ENCODE assay signal across 8 mouse cellular contexts in genomic region chr9:120918642-120919041, GRCm38 (mm10). TPM values are rescaled to one million over a fixed set of nuclear protein-coding genes. Genes with fewer than 3 reads are reported as not detected.
A peak's percentile ranks its signal among the peaks of the same experiment; 100 is the strongest.
DNase-seq lines count a peak whose midpoint lies in the region; ATAC-seq and TF ChIP-seq lines count a peak whose summit lies in the region.

No protein-coding gene starts in this region.

- H3K36me3 ChIP-seq in kidney, embryonic 14.5 days (ENCODE audit: control insufficient read depth, insufficient read depth, low read length), result no peaks in the 10 kb centered on the region
- no peaks in the 10 kb centered on the region for H3K36me3 ChIP-seq in lung, postnatal 0 days (ENCODE audit: insufficient read depth, low read length)

- TF ChIP-seq EP300 in lung, postnatal 0 days (IDR thresholded peaks at IDR 0.05), result no peak

- H3K4me1 ChIP-seq in kidney, embryonic 14.5 days (ENCODE audit: control insufficient read depth, insufficient read depth, low read length), result 0 out of 2 replicates have a peak, but pooled peaks cover 9% of the 10 kb centered on the region
- H3K4me1 ChIP-seq in lung, postnatal 0 days (ENCODE audit: insufficient read depth, low read depth, low read length), result peaks cover 8% of the 10 kb centered on the region; the same call in 1 of the 2 replicates

- 19% methylated on average over 6 of the region's 6 CpGs for WGBS in kidney, embryonic 14.5 days
- 14% methylated on average over 6 of the region's 6 CpGs for WGBS in lung, postnatal 0 days

- no peak overlapping the region for H3K4me2 ChIP-seq in kidney, embryonic 14.5 days (replicated peaks; ENCODE audit: low read depth, low read length)
- no peak overlapping the region for H3K4me2 ChIP-seq in lung, postnatal 0 days (replicated peaks; ENCODE audit: low read depth, low read length)

- peak; percentile 87 for ATAC-seq in kidney, embryonic 14.5 days (ENCODE audit: low FRiP score, low TSS enrichment)
- no peak for ATAC-seq in lung, postnatal 0 days

- DNase-seq in kidney, adult 11 months, result no peak
- peak; percentile 37 for DNase-seq in lung, postnatal 0 days (ENCODE audit: low spot score)
- DNase-seq in lung, postnatal 25 days (ENCODE audit: low spot score), result no peak
- DNase-seq in NIH3T3 (ENCODE audit: low read depth), result peak; percentile 54
- peak; percentile 34 for DNase-seq in right cerebral cortex, postnatal 14 days
- no peak for DNase-seq in embryo, embryonic 10.5 days (ENCODE audit: low spot score)
- no peak for DNase-seq in adrenal gland, adult 2 months

- H3K9me3 ChIP-seq in kidney, embryonic 14.5 days (ENCODE audit: control insufficient read depth, low read length), result no peaks in the 10 kb centered on the region
- no peaks in the 10 kb centered on the region for H3K9me3 ChIP-seq in lung, postnatal 0 days (ENCODE audit: low read length)

- no peak overlapping the region for H3K27ac ChIP-seq in kidney, embryonic 14.5 days (ENCODE audit: low read depth, low read length)
- peak overlapping the region; percentile 64 for H3K27ac ChIP-seq in lung, postnatal 0 days (ENCODE audit: low read length)

- H3K27me3 ChIP-seq in kidney, embryonic 14.5 days (ENCODE audit: control insufficient read depth, insufficient read depth, low read length), result no peaks in the 10 kb centered on the region
- H3K27me3 ChIP-seq in lung, postnatal 0 days (replicated peaks; ENCODE audit: insufficient read depth, low read length), result no peaks in the 10 kb centered on the region

- no peak overlapping the region for H3K9ac ChIP-seq in kidney, embryonic 14.5 days (ENCODE audit: low read depth, low read length)
- no peak overlapping the region for H3K9ac ChIP-seq in lung, postnatal 0 days (replicated peaks; ENCODE audit: low read depth)

- no peak for TF ChIP-seq CTCF in lung, postnatal 0 days (IDR thresholded peaks at IDR 0.05)

- no peak overlapping the region for H3K4me3 ChIP-seq in kidney, embryonic 14.5 days (ENCODE audit: low read length)
- H3K4me3 ChIP-seq in lung, postnatal 0 days (ENCODE audit: low read depth, low read length), result no peak overlapping the region

RNA-seq across cellular contexts. Expression of gene Ctnnb1, which starts 10.4 kb away (rescaled TPM):
- polyA plus RNA-seq in kidney, embryonic 14.5 days (2014; fragmentation: Nextera tagmentation; extraction: Ambion mirVana), result 479 and 740 TPM in 2 replicates
- polyA plus RNA-seq in lung, postnatal 0 days (2015; fragmentation: Nextera tagmentation; extraction: Ambion mirVana), result 383 and 452 TPM in 2 replicates
- 100 to 1,000 TPM; 723 to 888 TPM for total RNA-seq in adrenal gland, adult 2 months (2021)
- 78.3 and 197 TPM in 2 replicates for polyA plus RNA-seq in adrenal gland, adult 2 months (2012; rRNA removed)

Comparison
In these comparisons a context has a peak if more than half of its experiments do, and no peak if none do; other contexts are left out.
1. DNase-seq: peak in lung, postnatal 0 days (single experiment), NIH3T3 (single experiment) and right cerebral cortex, postnatal 14 days (single experiment); none in kidney, adult 11 months (single experiment), lung, postnatal 25 days (single experiment), embryo, embryonic 10.5 days (single experiment) and adrenal gland, adult 2 months (single experiment).